Mouse (Mus musculus) CH12.LX (cell line): ENCODE data around the gene Arhgef7. TPM values are rescaled to one million over a fixed set of nuclear protein-coding genes. Genes with fewer than 3 reads are reported as not detected.

Experiments
- DNase-seq: peaks from one replicate; pipeline ENCODE4 v3.0.0-alpha.2; 2013; ENCODE audit errors: extremely low read depth
- H3K27ac ChIP-seq: 2 replicates; pipeline ENCODE4 v1.5.1; 2012; ENCODE audit warnings: low read depth, mild to moderate bottlenecking, control low read depth, moderate library complexity; ENCODE audit not compliant: insufficient read depth
- H3K27me3 ChIP-seq: replicated peaks from 2 replicates; pipeline ENCODE3; 2012; ENCODE audit warnings: inconsistent platforms
- H3K36me3 ChIP-seq, 2 experiments: replicated peaks in 1 of 2; 2 replicates each; pipeline versions ENCODE3 to v1.6.1; 2012; ENCODE audit warnings: inconsistent platforms in 1 of 2, low read length in 1 of 2, mild to moderate bottlenecking in 1 of 2, mixed read lengths in 1 of 2, moderate library complexity in 1 of 2; ENCODE audit not compliant: control insufficient read depth in 1 of 2, insufficient read depth in 1 of 2
- H3K4me1 ChIP-seq, 2 experiments: 2 replicates each; pipeline ENCODE4 v1.6.1; 2012; ENCODE audit warnings: inconsistent platforms in 1 of 2, moderate library complexity in 1 of 2; ENCODE audit not compliant: insufficient read depth in 2 of 2, control insufficient read depth in 1 of 2
- H3K4me2 ChIP-seq: 2 replicates; pipeline ENCODE4 v1.6.1; 2012; ENCODE audit warnings: low read depth, mild to moderate bottlenecking, control low read depth; ENCODE audit not compliant: poor library complexity, insufficient read depth, severe bottlenecking
- H3K4me3 ChIP-seq, 3 experiments: fragments of 150-350 bp in 1 of 3; sonication (generic) in 1 of 3; replicated peaks in 1 of 3; 2 replicates each; pipeline versions ENCODE3 to v1.5.1; 2011 to 2012; ENCODE audit warnings: low read depth in 2 of 3, low read length in 2 of 3, mild to moderate bottlenecking in 2 of 3, moderate library complexity in 2 of 3, control low read depth in 1 of 3, improper control_type of control experiment in 1 of 3, inconsistent platforms in 1 of 3, mixed read lengths in 1 of 3; ENCODE audit not compliant: poor library complexity in 1 of 3
- H3K79me2 ChIP-seq: replicated peaks from 2 replicates; pipeline ENCODE4 v1.6.1; 2012; ENCODE audit warnings: mild to moderate bottlenecking, moderate library complexity; ENCODE audit not compliant: control insufficient read depth, poor library complexity, insufficient read depth, severe bottlenecking; ENCODE audit errors: extremely low read depth
- H3K9ac ChIP-seq: 2 replicates; pipeline ENCODE4 v1.6.1; 2012; ENCODE audit warnings: low read depth, mild to moderate bottlenecking, control low read depth, moderate library complexity; ENCODE audit not compliant: insufficient read depth
- H3K9me3 ChIP-seq: replicated peaks from 2 replicates; pipeline ENCODE3; 2012; ENCODE audit warnings: low read length, inconsistent platforms, mixed read lengths
- CHD1 ChIP-seq: IDR thresholded peaks from 2 replicates; pipeline ENCODE4 v1.6.1; 2012; ENCODE audit warnings: low read depth, low read length, improper control_type of control experiment, inconsistent platforms
- CHD2 ChIP-seq: IDR thresholded peaks from 2 replicates; pipeline ENCODE4 v1.6.1; 2011; ENCODE audit warnings: low read length, improper control_type of control experiment
- E2F4 ChIP-seq: IDR thresholded peaks from 2 replicates; pipeline ENCODE4 v1.6.1; 2011; ENCODE audit warnings: low read depth, low read length, improper control_type of control experiment; ENCODE audit not compliant: insufficient replicate concordance
- ELF1 ChIP-seq: IDR thresholded peaks from 2 replicates; pipeline ENCODE4 v1.6.1; 2014; ENCODE audit warnings: low read depth, mild to moderate bottlenecking, inconsistent platforms, low read length, improper control_type of control experiment
- EP300 ChIP-seq: IDR thresholded peaks from 2 replicates; pipeline ENCODE4 v1.6.1; 2011; ENCODE audit warnings: low read length, improper control_type of control experiment
- ETS1 ChIP-seq: conservative IDR thresholded peaks from 2 replicates; pipeline ENCODE4 v1.6.1; 2012; ENCODE audit warnings: low read depth, mild to moderate bottlenecking, inconsistent platforms, low read length, improper control_type of control experiment, moderate library complexity
- GABPA ChIP-seq: IDR thresholded peaks from 2 replicates; pipeline ENCODE4 v1.6.1; 2012; ENCODE audit warnings: low read depth, low read length, improper control_type of control experiment, inconsistent platforms; ENCODE audit not compliant: insufficient replicate concordance
- HCFC1 ChIP-seq: IDR thresholded peaks from 2 replicates; pipeline ENCODE4 v1.6.1; 2012; ENCODE audit warnings: low read depth, mild to moderate bottlenecking, inconsistent platforms, low read length, improper control_type of control experiment
- IRF4 ChIP-seq: IDR thresholded peaks from 2 replicates; pipeline ENCODE4 v1.6.1; 2014; ENCODE audit warnings: low read depth, mild to moderate bottlenecking, inconsistent platforms, low read length, improper control_type of control experiment
- JUN ChIP-seq: IDR thresholded peaks from 2 replicates; pipeline ENCODE4 v1.6.1; 2011; ENCODE audit warnings: low read depth, mild to moderate bottlenecking, low read length, improper control_type of control experiment, moderate library complexity; ENCODE audit not compliant: insufficient read depth
- JUND ChIP-seq: conservative IDR thresholded peaks from 2 replicates; pipeline ENCODE4 v1.6.1; 2011; ENCODE audit warnings: low read depth, low read length, improper control_type of control experiment
- MAFK ChIP-seq: IDR thresholded peaks from 2 replicates; pipeline ENCODE4 v1.6.1; 2011; ENCODE audit warnings: low read length, improper control_type of control experiment; ENCODE audit not compliant: insufficient replicate concordance
- MEF2A ChIP-seq: IDR thresholded peaks from 2 replicates; pipeline ENCODE4 v1.6.1; 2014; ENCODE audit warnings: low read depth, mild to moderate bottlenecking, inconsistent platforms, low read length, improper control_type of control experiment, borderline replicate concordance
- MXI1 ChIP-seq: IDR thresholded peaks from 2 replicates; pipeline ENCODE4 v1.6.1; 2011; ENCODE audit warnings: mild to moderate bottlenecking, low read depth, low read length, improper control_type of control experiment
- MYC ChIP-seq: IDR thresholded peaks from 2 replicates; pipeline ENCODE4 v1.6.1; 2011; ENCODE audit warnings: low read depth, mild to moderate bottlenecking, improper control_type of control experiment, low read length
- NELFE ChIP-seq: IDR thresholded peaks from 2 replicates; pipeline ENCODE4 v1.6.1; 2011; ENCODE audit warnings: low read depth, low read length, improper control_type of control experiment
- NRF1 ChIP-seq: IDR thresholded peaks from 2 replicates; pipeline ENCODE4 v1.6.1; 2014; ENCODE audit warnings: low read depth, mild to moderate bottlenecking, inconsistent platforms, low read length, improper control_type of control experiment, moderate library complexity
- PAX5 ChIP-seq: IDR thresholded peaks from 2 replicates; pipeline ENCODE4 v1.6.1; 2012; ENCODE audit warnings: low read length, inconsistent platforms, mixed read lengths
- POLR2A ChIP-seq: IDR thresholded peaks from 2 replicates; pipeline ENCODE4 v1.6.1; 2011; ENCODE audit warnings: low read depth, mild to moderate bottlenecking, improper control_type of control experiment, low read length
- SIN3A ChIP-seq: IDR thresholded peaks from 2 replicates; pipeline ENCODE4 v1.6.1; 2012; ENCODE audit warnings: low read length, improper control_type of control experiment, inconsistent platforms
- TCF12 ChIP-seq: IDR thresholded peaks from 2 replicates; pipeline ENCODE4 v1.6.1; 2014; ENCODE audit warnings: low read depth, mild to moderate bottlenecking, inconsistent platforms, low read length, improper control_type of control experiment
- USF1 ChIP-seq: IDR thresholded peaks from 2 replicates; pipeline ENCODE4 v1.6.1; 2014; ENCODE audit warnings: low read depth, mild to moderate bottlenecking, inconsistent platforms, low read length, improper control_type of control experiment
- ZC3H11A ChIP-seq: IDR thresholded peaks from 2 replicates; pipeline ENCODE4 v1.6.1; 2012; ENCODE audit warnings: low read depth, mild to moderate bottlenecking, inconsistent platforms, low read length, improper control_type of control experiment
- ZKSCAN1 ChIP-seq: IDR thresholded peaks from 2 replicates; pipeline ENCODE4 v1.6.1; 2012; ENCODE audit warnings: low read depth, inconsistent platforms, low read length, improper control_type of control experiment, borderline replicate concordance
- ZMIZ1 ChIP-seq: IDR thresholded peaks from 2 replicates; pipeline ENCODE4 v1.6.1; 2012; ENCODE audit warnings: low read depth, mild to moderate bottlenecking, inconsistent platforms, low read length, improper control_type of control experiment
- ZNF384 ChIP-seq: IDR thresholded peaks from 2 replicates; pipeline ENCODE4 v1.6.1; 2012; ENCODE audit warnings: low read depth, low read length, improper control_type of control experiment, inconsistent platforms
- dilution Hi-C: fragments of 300-500 bp; cut with MboI; formaldehyde crosslinking; loops from 2 replicates; pipeline ENCODE4 v1.14.3; 2020; ENCODE audit warnings: low sequenced_read_pairs; ENCODE audit not compliant: extremely low pct_unique_long_range_greater_than_20kb, extremely low pct_ligation_motif_present
- in situ Hi-C: fragments of 300-500 bp; cut with MboI; formaldehyde crosslinking; loops from 3 replicates; pipeline ENCODE4 v1.14.3; 2019; ENCODE audit warnings: low sequenced_read_pairs, low pct_ligation_motif_present, low pct_unique_long_range_greater_than_20kb, mixed read lengths
- polyA plus RNA-seq: library from polyadenylated mRNA; unstranded; fragments of >175 nt; gene quantifications from 2 replicates; pipeline ENCODE4 v1.2.1, GENCODE M21; 2012; ENCODE audit warnings: low read depth; ENCODE audit not compliant: insufficient read length
- total RNA-seq, 2 experiments: library from RNA; depleted of rRNA; stranded (reverse); fragments of 300-350 nt in 1 of 2; fragments of >200 nt in 1 of 2; gene quantifications; 2 replicates each; pipeline ENCODE4 v1.2.3; 2012 to 2014

The Arhgef7 gene
- total and polyA plus RNA-seq, 3 experiments = 8.5 to 28.7 (median 17.0) TPM

DNA sequence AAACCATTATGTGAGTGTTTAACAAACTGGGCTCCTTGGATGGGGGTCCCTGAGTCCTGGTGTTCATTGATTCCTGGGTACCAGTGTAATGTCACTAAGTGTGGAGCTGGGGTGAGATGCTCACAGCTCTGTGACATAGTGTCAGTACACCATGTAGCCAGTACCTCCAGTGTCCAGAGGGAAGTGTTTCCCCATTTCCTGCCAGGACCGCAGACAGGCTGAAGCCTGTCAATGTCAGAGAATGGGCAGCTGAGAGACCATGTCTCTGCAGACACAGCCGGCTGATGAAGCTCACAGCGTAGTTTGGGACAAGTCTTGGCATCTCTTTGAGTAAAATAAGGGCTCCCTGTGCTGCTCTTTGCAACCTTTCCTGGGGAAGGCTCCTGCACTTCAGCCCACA lies 24.8 kb downstream of the Arhgef7 start:
- H3K4me1 ChIP-seq = peaks cover 2 to 5% of the 10 kb centered on the region in 2 experiments; a peak in 2 of 4 replicates
- H3K4me2 ChIP-seq = no peak overlapping the region
- TF ChIP-seq POLR2A (no peak), GABPA (no peak), JUND (no peak), EP300 (no peak), JUN (no peak), ETS1 (no peak), IRF4 (no peak), USF1 (no peak), E2F4 (no peak), NELFE (no peak), HCFC1 (no peak), MAFK (no peak), CHD1 (no peak), ZKSCAN1 (no peak), MYC (no peak), PAX5 (no peak)
- TF ChIP-seq, all 38 proteins: peak for 0
- H3K4me3 ChIP-seq = no peak overlapping the region
- in situ Hi-C loops (no loop called here), dilution Hi-C loops (no loop called here)
- no peaks in the 10 kb centered on the region for H3K36me3 ChIP-seq
- H3K9me3 ChIP-seq = no peaks in the 10 kb centered on the region
- H3K9ac ChIP-seq = no peak overlapping the region
- H3K79me2 ChIP-seq = no peaks in the 10 kb centered on the region
- no peak for DNase-seq
- H3K27ac ChIP-seq = no peak overlapping the region
- H3K27me3 ChIP-seq = peaks cover 57% of the 10 kb centered on the region

DNA sequence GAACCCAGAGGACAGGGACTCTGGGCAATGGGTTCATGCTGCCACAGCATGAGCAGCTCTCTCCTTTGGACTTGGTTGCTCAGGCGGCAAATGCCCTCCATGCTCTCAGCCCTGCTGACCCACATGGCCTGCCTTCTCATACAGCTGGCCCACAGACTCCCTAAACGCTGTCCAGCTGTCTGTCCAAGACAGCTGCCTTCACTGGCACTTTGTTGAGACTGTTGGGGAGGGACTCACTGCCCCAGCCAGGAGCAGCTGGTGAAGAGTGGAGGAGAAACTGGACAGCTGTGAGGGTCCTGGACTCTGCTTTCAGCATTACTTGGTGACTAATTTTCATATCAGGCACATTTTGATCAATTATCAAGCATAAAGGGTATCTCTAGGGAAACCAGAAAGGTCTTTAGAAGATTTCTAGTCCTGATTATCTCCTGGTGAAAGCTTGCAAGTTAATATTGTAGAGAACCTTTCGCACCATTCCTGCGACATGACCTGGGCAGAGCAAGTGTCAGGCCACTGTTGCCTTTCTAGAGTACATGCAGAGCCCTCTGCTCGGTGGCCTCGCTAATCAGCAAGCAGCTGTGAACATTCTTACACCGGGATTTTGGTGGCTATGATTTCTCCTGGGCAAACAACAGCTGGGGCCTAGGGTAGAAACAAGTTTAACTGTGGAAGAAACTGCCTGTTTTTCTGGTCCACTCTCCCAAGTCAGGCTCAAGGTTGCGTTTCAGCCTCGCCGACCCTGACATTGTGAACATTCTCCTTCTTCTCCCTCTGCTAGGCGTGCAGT lies 25.8 kb downstream of the Arhgef7 start:
- in situ Hi-C loops (no loop called here), dilution Hi-C loops (no loop called here)
- no peak for TF ChIP-seq PAX5
- no peak for TF ChIP-seq CHD2
- no peak for TF ChIP-seq ELF1
- no peak for TF ChIP-seq JUN
- TF ChIP-seq USF1 = no peak
- no peak for TF ChIP-seq MEF2A
- TF ChIP-seq ZNF384 = no peak
- TF ChIP-seq SIN3A = no peak
- no peak for TF ChIP-seq MXI1
- no peak for TF ChIP-seq MAFK
- no peak for TF ChIP-seq CHD1
- TF ChIP-seq NRF1 = no peak
- TF ChIP-seq ZC3H11A = no peak
- TF ChIP-seq TCF12 = no peak
- no peak for TF ChIP-seq ZMIZ1
- Histone ChIP-seq H3K36me3 (no peaks in the 10 kb centered on the region), H3K79me2 (no peaks in the 10 kb centered on the region), H3K27me3 (peaks cover 47% of the 10 kb centered on the region), H3K27ac (no peak overlapping the region), H3K4me1 (peaks cover 4 to 8% of the 10 kb centered on the region in 2 experiments; a peak in 2 of 4 replicates), H3K9me3 (no peaks in the 10 kb centered on the region), H3K4me2 (no peak overlapping the region), H3K9ac (no peak overlapping the region), H3K4me3 (no peak overlapping the region)
- DNase-seq = no peak
